Mouse (Mus musculus) forebrain, embryonic 14.5 days (tissue): ENCODE data around the gene Acoxl. TPM values are rescaled to one million over a fixed set of nuclear protein-coding genes. Genes with fewer than 3 reads are reported as not detected.

Experiments used
- ATAC-seq: fragments of 200-750 bp; cut with Nextera tagmentation; 2 replicates; pipeline ENCODE4 v1.8.0; 2017; ENCODE audit warnings: mild to moderate bottlenecking, moderate library complexity
- DNase-seq: peaks from one replicate; pipeline ENCODE4 v3.0.0-alpha.2; 2015; ENCODE audit warnings: low spot score
- H3K27ac ChIP-seq: fragments of 300-500 bp; sonication (generic); 2 replicates; pipeline ENCODE4 v1.5.1; 2014; ENCODE audit warnings: low read depth, mild to moderate bottlenecking, control low read depth, low read length, moderate library complexity
- H3K27me3 ChIP-seq: fragments of 300-500 bp; sonication (generic); replicated peaks from 2 replicates; pipeline ENCODE4 v1.6.1; 2014; ENCODE audit warnings: low read length, control low read depth, mixed read lengths; ENCODE audit not compliant: control insufficient read depth, insufficient read depth
- H3K36me3 ChIP-seq: fragments of 300-500 bp; sonication (generic); 2 replicates; pipeline ENCODE4 v1.6.1; 2014; ENCODE audit warnings: low read length, control low read depth; ENCODE audit not compliant: control insufficient read depth, insufficient read depth
- H3K4me1 ChIP-seq: fragments of 300-500 bp; sonication (generic); 2 replicates; pipeline ENCODE4 v1.6.1; 2014; ENCODE audit warnings: antibody characterized with exemption, low read length, control low read depth; ENCODE audit not compliant: control insufficient read depth, insufficient read depth
- H3K4me2 ChIP-seq: fragments of 300-500 bp; sonication (generic); 2 replicates; pipeline ENCODE4 v1.6.1; 2014; ENCODE audit warnings: mild to moderate bottlenecking, control low read depth, low read length
- H3K4me3 ChIP-seq: fragments of 300-500 bp; sonication (generic); 2 replicates; pipeline ENCODE4 v1.5.1; 2014; ENCODE audit warnings: low read depth, low read length, control low read depth
- H3K9ac ChIP-seq: fragments of 300-500 bp; sonication (generic); 2 replicates; pipeline ENCODE4 v1.6.1; 2014; ENCODE audit warnings: mild to moderate bottlenecking, low read length, control low read depth, moderate library complexity
- H3K9me3 ChIP-seq: fragments of 300-500 bp; sonication (generic); replicated peaks from 2 replicates; pipeline ENCODE4 v1.6.1; 2016; ENCODE audit warnings: low read length, control low read depth, mixed read lengths; ENCODE audit not compliant: control insufficient read depth
- WGBS: fragments of 180-500 bp; shearing (Covaris S2); extraction: QIAGEN DNeasy Blood & Tissue Kit; methylation state at CpG from one replicate; pipeline ENCODE4 v1.1.7; 2014; 5-methylcytosine and 5-hydroxymethylcytosine counted together
- microRNA-seq: library from miRNA; unstranded; fragments of <30 nt; microRNA quantifications from one replicate; pipeline ENCODE4, GENCODE M21; 2016
- polyA plus RNA-seq: library from polyadenylated mRNA; unstranded; fragments of >200 nt; fragmentation: Nextera tagmentation; extraction: Ambion mirVana; gene quantifications from 2 replicates; pipeline ENCODE4 v1.2.1, GENCODE M21; 2014

Acoxl gene
- polyA plus RNA-seq, 1 experiment from 2014 or later = not detected

GRCm38 (mm10) chr2:128170614-128171013 lies 331.9 kb downstream of the Acoxl start:
- H3K4me3 ChIP-seq = no peak overlapping the region
- H3K4me2 ChIP-seq = no peak overlapping the region
- H3K27me3 ChIP-seq = no peaks in the 10 kb centered on the region
- DNase-seq = no peak
- peaks cover 8% of the 10 kb centered on the region for H3K4me1 ChIP-seq
- no peaks in the 10 kb centered on the region for H3K36me3 ChIP-seq
- no peak overlapping the region for H3K27ac ChIP-seq
- H3K9me3 ChIP-seq = no peaks in the 10 kb centered on the region
- ATAC-seq = no peak
- no peak overlapping the region for H3K9ac ChIP-seq
- 97% methylated on average over 3 of the region's 3 CpGs for WGBS

- ATAC-seq (no peak), DNase-seq (no peak)
- peaks cover 10% of the 10 kb centered on the region for H3K4me1 ChIP-seq
- H3K4me2 ChIP-seq = no peak overlapping the region
- WGBS = 87% methylated on average over 5 of the region's 5 CpGs
- H3K27me3 ChIP-seq = no peaks in the 10 kb centered on the region
- no peak overlapping the region for H3K27ac ChIP-seq
- no peaks in the 10 kb centered on the region for H3K9me3 ChIP-seq
- H3K36me3 ChIP-seq = no peaks in the 10 kb centered on the region
- H3K9ac ChIP-seq = no peak overlapping the region
- H3K4me3 ChIP-seq = no peak overlapping the region
Observed at GRCm38 (mm10) chr2:128172266-128172665, 333.6 kb downstream of the Acoxl start.

Small RNA genes within 50 kb of the gene (microRNA-seq; reads per million reads assigned to microRNA genes)
- gene Gm22411 = not detected

Other genes starting within 250 kb of the Acoxl start
- 0.80 and 1.1 TPM in 2 replicates for gene Mal, start 182.2 kb upstream of the Acoxl start, polyA plus RNA-seq
- 0.71 and 1.0 TPM in 2 replicates for gene Mall, start 108.9 kb upstream of the Acoxl start, polyA plus RNA-seq
- 13.7 and 18.2 TPM in 2 replicates for gene Nphp1, start 50.0 kb upstream of the Acoxl start, polyA plus RNA-seq
- gene Mtln, start 46.4 kb upstream of the Acoxl start, polyA plus RNA-seq = 34.5 and 40.5 TPM in 2 replicates
- gene Bub1, start 7.0 kb upstream of the Acoxl start, polyA plus RNA-seq = 8.4 and 10.5 TPM in 2 replicates